Mouse (Mus musculus) heart, postnatal 0 days (tissue): Measurements from ENCODE around the gene Foxp1.

Source experiments
- CTCF ChIP-seq: IDR thresholded peaks from 2 replicates; pipeline ENCODE4 v1.5.1; 2016; ENCODE audit warnings: antibody characterized with exemption, control low read depth, low read depth
- EP300 ChIP-seq: IDR thresholded peaks from 2 replicates; pipeline ENCODE4 v1.6.1; 2016; ENCODE audit warnings: antibody characterized with exemption, low read depth

- TF ChIP-seq CTCF (no peak), EP300 (no peak)
Observed at GRCm38 (mm10) chr6:99360581-99360980, 161.9 kb downstream of the Foxp1 start.
